Mouse (Mus musculus): ENCODE data around the gene Vps37c. TPM values are rescaled to one million over a fixed set of nuclear protein-coding genes. Genes with fewer than 3 reads are reported as not detected.

The Vps37c gene
- polyA plus RNA-seq, 1 experiment: 60.2 TPM

DNA sequence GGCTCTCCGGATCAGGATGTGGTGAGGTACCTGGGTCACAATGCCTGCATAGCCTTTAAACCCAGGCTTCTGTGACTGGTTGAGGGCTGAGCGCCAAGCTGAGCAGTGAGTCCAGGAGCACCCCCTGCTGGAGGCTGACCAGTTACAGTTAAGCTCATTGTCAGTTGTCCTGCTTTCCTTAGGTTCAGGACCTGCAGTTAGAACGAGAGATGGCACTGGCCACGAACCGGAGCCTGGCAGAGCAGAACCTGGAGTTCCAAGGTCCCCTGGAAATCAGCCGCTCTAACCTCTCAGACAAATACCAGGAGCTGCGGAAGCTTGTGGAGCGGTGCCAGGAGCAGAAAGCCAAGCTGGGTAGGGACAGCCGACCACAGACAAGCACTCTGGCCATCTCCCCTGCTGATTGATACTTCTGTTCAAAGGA lies 21.6 kb downstream of the Vps37c start:
- Histone ChIP-seq H3K36me3 (replicated peaks; ENCODE audit: low read length) (peaks cover 91% of the 10 kb centered on the region), H3K4me3 (replicated peaks) (no peak overlapping the region), H3K9me3 (no peaks in the 10 kb centered on the region), H3K4me1 (peaks cover 53% of the 10 kb centered on the region), H3K27me3 (replicated peaks) (no peaks in the 10 kb centered on the region)
- TF ChIP-seq GATA1 (IDR thresholded peaks at IDR 0.05; ENCODE audit: borderline replicate concordance, low read length) (no peak), FLI1 (IDR thresholded peaks at IDR 0.05; ENCODE audit: low read length) (no peak)

DNA sequence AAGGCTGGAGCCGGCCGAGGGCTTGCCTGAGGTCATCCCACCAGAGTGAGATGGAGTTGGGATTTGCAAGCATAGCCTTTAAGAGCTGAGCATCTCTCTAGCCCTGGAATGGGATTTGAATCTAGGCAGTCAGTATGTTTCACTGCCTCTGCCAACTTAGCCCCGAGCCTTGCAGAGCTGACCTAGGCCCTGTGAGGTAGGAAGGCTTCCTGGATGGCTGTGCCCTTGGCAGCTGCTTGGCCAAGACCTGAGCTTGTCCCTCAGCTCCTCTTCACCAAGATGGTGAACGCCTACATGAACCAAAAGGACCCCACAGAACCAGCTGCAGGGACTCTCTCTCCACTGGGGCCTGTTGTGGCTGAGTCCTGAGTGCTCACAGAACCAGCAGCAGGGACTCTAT lies 22.2 kb downstream of the Vps37c start:
- Histone ChIP-seq H3K27me3 (replicated peaks) (no peaks in the 10 kb centered on the region), H3K36me3 (replicated peaks; ENCODE audit: low read length) (peaks cover 89% of the 10 kb centered on the region), H3K9me3 (no peaks in the 10 kb centered on the region), H3K4me1 (peaks cover 46% of the 10 kb centered on the region), H3K4me3 (replicated peaks) (no peak overlapping the region)
- TF ChIP-seq GATA1 (IDR thresholded peaks at IDR 0.05; ENCODE audit: borderline replicate concordance, low read length) (no peak), FLI1 (IDR thresholded peaks at IDR 0.05; ENCODE audit: low read length) (no peak)

DNA sequence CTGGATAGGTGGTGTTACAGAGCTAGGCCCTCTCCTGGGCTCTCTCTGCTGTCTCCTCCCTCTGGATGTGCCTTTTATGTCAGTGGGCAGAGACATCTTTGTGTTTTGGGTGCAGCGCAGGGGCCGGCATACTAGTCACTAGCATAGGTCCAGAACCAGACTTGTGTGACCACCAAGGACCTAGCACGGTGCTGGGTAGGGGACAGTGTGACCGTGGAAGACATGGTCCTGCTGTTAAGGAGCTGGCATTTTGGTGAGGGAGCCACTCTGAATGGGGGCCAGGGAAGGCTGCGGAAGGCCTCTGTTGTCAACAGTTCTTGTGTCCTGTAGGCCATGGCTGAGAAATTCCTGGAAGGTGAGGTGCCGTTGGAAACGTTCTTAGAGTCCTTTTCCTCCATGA lies 23.7 kb downstream of the Vps37c start:
- Histone ChIP-seq H3K4me3 (replicated peaks) (peak overlapping the region; percentile 9), H3K27me3 (replicated peaks) (no peaks in the 10 kb centered on the region), H3K36me3 (replicated peaks; ENCODE audit: low read length) (peaks cover 75% of the 10 kb centered on the region), H3K4me1 (peaks cover 32% of the 10 kb centered on the region), H3K9me3 (no peaks in the 10 kb centered on the region)
- TF ChIP-seq FLI1 (IDR thresholded peaks at IDR 0.05; ENCODE audit: low read length) (no peak), GATA1 (IDR thresholded peaks at IDR 0.05; ENCODE audit: borderline replicate concordance, low read length) (no peak)

DNA sequence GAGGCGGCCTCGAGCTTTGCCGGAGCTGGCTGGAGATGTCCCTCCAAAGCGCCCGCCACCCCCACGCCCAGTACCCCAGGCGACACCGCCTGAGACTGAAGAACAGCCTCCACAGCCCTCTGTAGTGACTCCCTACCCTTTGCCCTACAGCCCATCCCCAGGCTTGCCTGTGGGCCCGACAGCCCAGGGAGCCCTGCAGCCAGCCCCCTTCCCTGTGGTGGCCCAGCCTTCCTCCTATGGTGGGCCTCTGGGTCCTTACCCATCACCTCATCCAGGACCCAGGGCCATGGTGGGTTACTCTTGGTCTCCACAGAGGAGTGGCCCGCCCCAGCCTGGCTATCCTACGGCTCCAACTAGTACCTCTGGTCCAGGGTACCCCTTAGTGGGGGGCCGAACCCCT lies 24.1 kb downstream of the Vps37c start:
- TF ChIP-seq GATA1 (IDR thresholded peaks at IDR 0.05; ENCODE audit: borderline replicate concordance, low read length) (no peak), FLI1 (IDR thresholded peaks at IDR 0.05; ENCODE audit: low read length) (no peak)
- Histone ChIP-seq H3K4me1 (peaks cover 27% of the 10 kb centered on the region), H3K27me3 (replicated peaks) (no peaks in the 10 kb centered on the region), H3K36me3 (replicated peaks; ENCODE audit: low read length) (peaks cover 71% of the 10 kb centered on the region), H3K4me3 (replicated peaks) (no peak overlapping the region), H3K9me3 (no peaks in the 10 kb centered on the region)

DNA sequence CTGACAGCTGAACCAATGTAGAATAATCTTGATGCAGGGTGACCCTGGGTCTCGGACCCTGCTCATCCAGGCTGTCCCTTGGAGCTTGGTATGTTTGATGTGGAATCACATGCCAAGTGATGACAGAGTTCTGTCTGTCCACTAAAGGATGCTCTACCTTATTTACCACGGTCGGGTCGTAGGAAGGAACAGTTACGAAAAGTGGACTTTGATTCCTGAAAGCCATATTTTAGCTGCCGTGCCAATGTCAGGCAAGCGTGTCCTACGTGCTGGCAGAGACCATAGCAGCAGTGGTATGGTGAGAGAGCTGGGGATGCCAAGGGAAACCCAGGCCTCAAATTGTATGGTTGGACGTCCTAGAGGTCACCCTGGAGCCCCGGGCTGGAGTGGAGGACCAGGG lies 25.0 kb downstream of the Vps37c start:
- peaks cover 4% of the 10 kb centered on the region for H3K27me3 ChIP-seq (replicated peaks)
- no peaks in the 10 kb centered on the region for H3K9me3 ChIP-seq
- peaks cover 62% of the 10 kb centered on the region for H3K36me3 ChIP-seq (replicated peaks; ENCODE audit: low read length)
- peaks cover 22% of the 10 kb centered on the region for H3K4me1 ChIP-seq
- TF ChIP-seq GATA1 (IDR thresholded peaks at IDR 0.05; ENCODE audit: borderline replicate concordance, low read length) (no peak), FLI1 (IDR thresholded peaks at IDR 0.05; ENCODE audit: low read length) (no peak)
- H3K4me3 ChIP-seq (replicated peaks): no peak overlapping the region

DNA sequence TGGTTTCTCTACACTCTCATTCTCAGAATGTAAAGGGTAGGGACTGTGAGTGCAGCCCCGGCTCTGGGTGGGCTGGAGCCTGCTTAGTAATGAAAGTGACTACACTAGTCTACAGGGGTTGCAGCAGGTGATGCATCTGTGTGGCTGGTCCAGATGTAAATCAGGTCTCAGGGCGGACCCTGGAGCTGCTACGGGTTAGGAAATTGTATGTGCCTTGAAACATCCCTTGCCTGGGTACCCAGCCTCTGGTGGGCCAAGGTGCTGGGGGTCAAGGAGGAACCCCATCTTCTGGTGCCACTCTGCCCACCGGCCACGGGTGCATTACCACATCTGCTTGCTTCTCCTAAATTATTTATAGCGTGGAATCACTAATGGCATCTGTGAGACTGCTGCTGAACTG lies 25.6 kb downstream of the Vps37c start:
- no peak overlapping the region for H3K4me3 ChIP-seq (replicated peaks)
- no peaks in the 10 kb centered on the region for H3K9me3 ChIP-seq
- peaks cover 4% of the 10 kb centered on the region for H3K27me3 ChIP-seq (replicated peaks)
- peaks cover 55% of the 10 kb centered on the region for H3K36me3 ChIP-seq (replicated peaks; ENCODE audit: low read length)
- TF ChIP-seq GATA1 (IDR thresholded peaks at IDR 0.05; ENCODE audit: borderline replicate concordance, low read length): no peak
- peaks cover 16% of the 10 kb centered on the region for H3K4me1 ChIP-seq

DNA sequence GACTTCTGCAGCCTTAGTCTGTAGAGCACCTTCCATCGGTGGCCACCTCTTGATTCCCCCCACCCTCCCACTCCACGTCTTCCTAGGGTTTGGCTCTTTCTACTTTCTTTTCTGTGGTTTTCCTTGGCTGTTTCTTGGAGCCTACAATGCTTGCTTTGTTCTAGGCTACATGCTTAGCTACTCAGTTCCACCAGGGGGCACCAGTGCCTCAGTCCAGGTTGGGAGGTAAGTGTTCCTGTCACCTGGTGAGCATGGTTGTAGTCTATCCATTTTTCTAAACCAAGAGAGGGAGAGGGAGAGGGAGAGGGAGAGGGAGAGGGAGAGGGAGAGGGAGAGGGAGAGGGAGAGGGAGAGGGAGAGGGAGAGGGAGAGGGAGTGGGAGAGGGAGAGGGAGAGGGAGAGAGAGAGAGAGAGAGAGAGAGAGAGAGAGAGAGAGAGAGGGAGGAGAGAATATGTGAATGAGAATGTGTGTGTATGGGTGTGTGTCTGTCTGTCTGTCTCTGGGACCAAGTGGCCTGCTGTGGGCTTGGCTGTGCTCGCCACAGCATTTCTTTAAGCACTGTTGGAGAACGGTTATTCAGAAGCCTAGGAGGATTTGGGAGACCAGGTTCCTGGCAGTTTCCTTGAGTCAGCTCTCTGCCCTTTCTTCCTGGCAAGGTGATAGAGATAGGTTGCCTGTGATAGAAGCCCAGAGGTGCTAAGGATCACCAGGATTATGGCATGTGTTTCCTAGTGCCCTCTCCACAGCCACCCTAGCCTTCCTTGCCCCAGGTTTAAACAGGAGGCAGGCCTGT lies 26.3 kb downstream of the Vps37c start:
- H3K27me3 ChIP-seq (replicated peaks): peaks cover 4% of the 10 kb centered on the region
- no peak for TF ChIP-seq GATA1 (IDR thresholded peaks at IDR 0.05; ENCODE audit: borderline replicate concordance, low read length)
- no peak for TF ChIP-seq FLI1 (IDR thresholded peaks at IDR 0.05; ENCODE audit: low read length)
- no peak overlapping the region for H3K4me3 ChIP-seq (replicated peaks)
- peaks cover 10% of the 10 kb centered on the region for H3K4me1 ChIP-seq
- H3K9me3 ChIP-seq: no peaks in the 10 kb centered on the region
- H3K36me3 ChIP-seq (replicated peaks; ENCODE audit: low read length): peaks cover 48% of the 10 kb centered on the region

DNA sequence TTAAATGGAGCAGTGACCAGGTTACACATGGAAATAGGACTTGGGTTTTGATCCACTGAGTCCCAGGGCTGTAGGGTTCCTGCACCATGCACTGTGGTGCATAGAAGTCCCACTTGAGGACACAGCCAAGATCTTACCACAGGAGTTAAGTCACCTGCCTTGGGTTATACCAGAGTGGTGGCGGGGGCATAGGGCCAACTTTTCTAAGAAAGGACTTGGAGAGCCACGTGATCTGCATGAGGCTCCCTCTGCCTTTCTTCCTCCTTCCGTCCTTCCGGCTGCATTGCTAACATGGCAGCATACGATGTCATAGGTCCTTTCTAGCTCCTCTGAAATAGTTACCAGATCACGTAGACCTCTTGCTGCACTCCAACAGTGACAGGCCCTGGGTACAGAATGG lies 26.9 kb downstream of the Vps37c start:
- TF ChIP-seq GATA1 (IDR thresholded peaks at IDR 0.05; ENCODE audit: borderline replicate concordance, low read length) (no peak), FLI1 (IDR thresholded peaks at IDR 0.05; ENCODE audit: low read length) (no peak)
- H3K9me3 ChIP-seq: no peaks in the 10 kb centered on the region
- peaks cover 4% of the 10 kb centered on the region for H3K27me3 ChIP-seq (replicated peaks)
- peaks cover 42% of the 10 kb centered on the region for H3K36me3 ChIP-seq (replicated peaks; ENCODE audit: low read length)
- no peak overlapping the region for H3K4me3 ChIP-seq (replicated peaks)
- peaks cover 11% of the 10 kb centered on the region for H3K4me1 ChIP-seq

DNA sequence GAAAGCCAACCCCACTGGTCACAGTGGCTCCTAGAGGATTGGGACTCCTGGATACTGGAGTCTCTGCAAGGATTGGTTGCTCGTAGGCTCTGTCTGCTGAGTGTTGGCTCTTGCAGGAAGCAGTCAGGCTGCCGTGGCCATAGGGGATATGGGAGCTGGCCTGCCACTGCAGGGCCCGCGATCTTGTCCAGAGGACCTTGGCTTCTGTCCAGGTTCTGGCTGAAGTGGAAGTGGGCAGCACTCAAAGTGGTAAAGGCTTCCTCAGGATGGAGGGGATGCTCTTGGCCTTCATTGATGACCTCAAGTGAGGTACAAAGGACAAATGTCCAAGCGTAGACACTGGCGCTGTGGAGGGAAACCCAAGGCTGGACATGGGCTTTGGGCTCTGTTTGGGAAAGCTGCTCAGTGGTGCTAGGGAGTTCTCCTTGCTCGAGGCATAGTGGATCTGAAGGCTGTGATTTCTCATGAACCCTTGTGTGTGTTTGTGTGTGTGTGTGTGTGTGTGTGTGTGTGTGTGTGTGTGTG lies 29.8 kb downstream of the Vps37c start:
- H3K27me3 ChIP-seq (replicated peaks): peaks cover 22% of the 10 kb centered on the region
- H3K36me3 ChIP-seq (replicated peaks; ENCODE audit: low read length): peaks cover 14% of the 10 kb centered on the region
- no peak overlapping the region for H3K4me3 ChIP-seq (replicated peaks)
- H3K9me3 ChIP-seq: no peaks in the 10 kb centered on the region
- H3K4me1 ChIP-seq: peaks cover 23% of the 10 kb centered on the region
- TF ChIP-seq FLI1 (IDR thresholded peaks at IDR 0.05; ENCODE audit: low read length) (no peak), GATA1 (IDR thresholded peaks at IDR 0.05; ENCODE audit: borderline replicate concordance, low read length) (no peak)

DNA sequence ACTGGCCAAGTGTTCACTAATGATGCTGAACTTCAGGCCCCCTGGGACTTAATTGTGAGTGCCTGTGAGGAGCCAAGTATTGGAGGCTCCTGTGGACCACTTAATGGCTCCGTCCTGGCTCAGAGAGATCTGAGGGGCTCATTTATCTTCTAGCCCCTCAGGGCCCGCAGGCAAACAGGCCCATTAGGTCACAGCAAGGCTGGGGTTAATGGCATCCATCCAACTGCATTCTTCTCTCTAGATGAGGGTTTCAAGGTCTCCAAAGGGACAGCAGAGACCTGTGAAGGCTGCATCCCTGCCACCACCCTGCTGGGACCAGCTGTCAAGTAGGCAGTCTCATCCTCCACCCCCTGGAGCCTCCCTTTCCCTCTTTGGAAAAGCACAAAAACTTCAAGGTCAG lies 31.2 kb downstream of the Vps37c start:
- Histone ChIP-seq H3K27me3 (replicated peaks) (peaks cover 36% of the 10 kb centered on the region), H3K4me1 (peaks cover 23% of the 10 kb centered on the region), H3K4me3 (replicated peaks) (no peak overlapping the region), H3K36me3 (replicated peaks; ENCODE audit: low read length) (no peaks in the 10 kb centered on the region), H3K9me3 (no peaks in the 10 kb centered on the region)
- TF ChIP-seq FLI1 (IDR thresholded peaks at IDR 0.05; ENCODE audit: low read length): no peak
- no peak for TF ChIP-seq GATA1 (IDR thresholded peaks at IDR 0.05; ENCODE audit: borderline replicate concordance, low read length)

All from megakaryocyte, embryonic 14.5 days (primary cell).